Mouse (Mus musculus) hindbrain, embryonic 13.5 days (tissue): ENCODE measurements around the gene Mta1. TPM values are rescaled to one million over a fixed set of nuclear protein-coding genes. Genes with fewer than 3 reads are reported as not detected.

Experiments
- ATAC-seq: fragments of 200-750 bp; cut with Nextera tagmentation; 2 replicates; pipeline ENCODE4 v1.8.0; 2017; ENCODE audit warnings: moderate TSS enrichment; ENCODE audit not compliant: low FRiP score
- H3K27ac ChIP-seq: fragments of 300-500 bp; sonication (generic); 2 replicates; pipeline ENCODE4 v1.5.1; 2015; ENCODE audit warnings: inconsistent platforms, mild to moderate bottlenecking, moderate library complexity
- H3K27me3 ChIP-seq: fragments of 300-500 bp; sonication (generic); 2 replicates; pipeline ENCODE4 v1.6.1; 2015; ENCODE audit warnings: mild to moderate bottlenecking, inconsistent platforms
- H3K36me3 ChIP-seq: fragments of 300-500 bp; sonication (generic); 2 replicates; pipeline ENCODE4 v1.6.1; 2015; ENCODE audit warnings: mild to moderate bottlenecking, inconsistent platforms
- H3K4me1 ChIP-seq: fragments of 300-500 bp; sonication (generic); replicated peaks from 2 replicates; pipeline ENCODE4 v1.6.1; 2015; ENCODE audit warnings: inconsistent platforms
- H3K4me2 ChIP-seq: fragments of 300-500 bp; sonication (generic); 2 replicates; pipeline ENCODE4 v1.6.1; 2015; ENCODE audit warnings: inconsistent platforms, mild to moderate bottlenecking, moderate library complexity
- H3K4me3 ChIP-seq: fragments of 300-500 bp; sonication (generic); 2 replicates; pipeline ENCODE4 v1.5.1; 2015; ENCODE audit warnings: mild to moderate bottlenecking, inconsistent platforms
- H3K9ac ChIP-seq: fragments of 300-500 bp; sonication (generic); 2 replicates; pipeline ENCODE4 v1.6.1; 2015; ENCODE audit warnings: mild to moderate bottlenecking, inconsistent platforms
- H3K9me3 ChIP-seq: fragments of 300-500 bp; sonication (generic); 2 replicates; pipeline ENCODE4 v1.6.1; 2016; ENCODE audit warnings: inconsistent platforms
- WGBS: fragments of 180-500 bp; shearing (Covaris S2); methylation state at CpG from one replicate; pipeline ENCODE4 v1.1.7; 2015; 5-methylcytosine and 5-hydroxymethylcytosine counted together
- polyA plus RNA-seq: library from polyadenylated mRNA; unstranded; fragments of >200 nt; fragmentation: Nextera tagmentation; extraction: Ambion mirVana; gene quantifications from 2 replicates; pipeline ENCODE4 v1.2.1, GENCODE M21; 2015

Mta1 gene
- polyA plus RNA-seq, 1 experiment from 2014 or later: 13.7 TPM

- Histone ChIP-seq H3K4me3 (peak overlapping the region; percentile 66), H3K4me1 (peaks cover 52% of the 10 kb centered on the region), H3K9ac (peak overlapping the region; percentile 82), H3K36me3 (peaks cover 55% of the 10 kb centered on the region), H3K27me3 (no peaks in the 10 kb centered on the region), H3K4me2 (peak overlapping the region; percentile 73), H3K9me3 (no peaks in the 10 kb centered on the region), H3K27ac (peak overlapping the region; percentile 89)
- ATAC-seq: peak; percentile 1; the same call in 1 of the 2 replicates
- 31% methylated on average over 11 of the region's 11 CpGs for WGBS
These were observed 41.1 kb downstream of the Mta1 start for GRCm38 (mm10) chr12:113138901-113139864.

DNA sequence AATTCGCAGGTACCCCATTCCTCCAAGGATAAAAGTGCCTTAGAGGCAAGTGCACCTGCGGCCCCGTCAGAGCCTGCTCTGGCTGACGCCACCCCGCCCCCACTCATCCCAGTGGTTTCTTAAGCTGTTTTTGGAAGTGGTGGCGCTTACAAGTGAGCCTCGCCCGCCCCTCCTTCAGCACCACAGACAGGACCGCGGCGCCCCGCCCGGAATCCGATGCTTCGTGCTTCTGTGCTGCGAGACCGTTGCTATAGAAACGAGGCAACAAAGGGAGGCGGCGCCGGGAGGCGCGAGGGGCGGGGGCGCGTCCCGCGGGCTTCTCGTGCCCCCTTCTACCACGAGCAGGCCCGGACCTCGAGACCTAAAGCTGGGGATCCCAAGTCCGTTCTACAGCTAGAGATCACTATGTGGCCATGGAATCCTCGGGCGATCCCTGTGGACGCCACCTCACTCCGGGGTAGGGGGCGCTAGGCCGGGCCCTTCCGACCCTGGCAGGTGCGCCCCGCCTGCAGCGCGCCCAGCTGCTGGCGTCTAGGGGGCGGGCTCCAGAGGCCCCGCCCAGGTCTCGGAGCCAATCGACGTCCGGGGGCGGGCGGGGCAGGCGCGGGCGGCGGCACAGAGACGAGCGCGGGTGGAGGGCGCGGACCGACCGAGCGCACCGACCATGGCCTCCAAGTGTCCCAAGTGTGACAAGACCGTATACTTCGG lies 42.0 kb downstream of the Mta1 start, which contains the start of gene Crip2:
Crip2 (plus strand) TSS at position 329 of the 708 bp plus-strand sequence.
- peak; percentile 86 for ATAC-seq
- Histone ChIP-seq H3K9ac (peak within 1 kb of the TSS; percentile 82), H3K4me2 (peak within 1 kb of the TSS; percentile 73), H3K4me3 (peak within 1 kb of the TSS; percentile 66), H3K27me3 (no peaks in the 10 kb centered on the region), H3K9me3 (no peaks in the 10 kb centered on the region), H3K36me3 (peaks cover 55% of the 10 kb centered on the region), H3K27ac (peak within 1 kb of the TSS; percentile 89), H3K4me1 (peaks cover 56% of the 10 kb centered on the region)
- under 1% methylated on average over 68 of the region's 68 CpGs for WGBS

GRCm38 (mm10) chr12:113140616-113141411 lies 42.7 kb downstream of the Mta1 start:
- Histone ChIP-seq H3K9ac (peak overlapping the region; percentile 82), H3K4me2 (peak overlapping the region; percentile 73), H3K4me1 (peaks cover 59% of the 10 kb centered on the region), H3K4me3 (peak overlapping the region; percentile 66), H3K27me3 (0 out of 2 replicates have a peak, but pooled peaks cover 2% of the 10 kb centered on the region), H3K9me3 (no peaks in the 10 kb centered on the region), H3K27ac (peak overlapping the region; percentile 89), H3K36me3 (peaks cover 55% of the 10 kb centered on the region)
- ATAC-seq: no peak; the same call in 1 of the 2 replicates
- WGBS: 1% methylated on average over 49 of the region's 49 CpGs

DNA sequence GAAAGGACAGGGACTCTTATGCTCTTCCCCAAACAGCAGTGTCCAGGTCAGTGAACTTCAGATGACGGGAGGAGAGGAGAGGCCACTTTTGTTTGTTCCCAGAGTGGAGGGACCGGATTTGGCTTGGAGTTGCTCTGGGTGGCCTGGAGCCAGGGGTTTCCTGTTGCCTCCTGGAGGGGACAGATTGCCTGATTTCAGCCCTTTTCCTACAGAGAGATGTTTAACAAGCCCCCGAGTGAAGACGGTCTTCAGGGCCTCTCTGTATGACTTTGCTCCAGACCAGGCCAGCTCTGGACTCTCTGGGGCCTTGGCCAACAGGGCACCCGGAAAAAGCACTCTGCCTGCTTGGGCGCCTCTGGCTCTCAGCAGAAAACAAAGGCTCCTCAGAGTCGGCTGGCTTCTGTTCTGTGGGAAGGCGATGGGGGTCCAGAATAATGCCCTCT lies 43.5 kb downstream of the Mta1 start:
- Histone ChIP-seq H3K4me1 (peaks cover 66% of the 10 kb centered on the region), H3K4me3 (peak overlapping the region; percentile 66), H3K9me3 (no peaks in the 10 kb centered on the region), H3K27me3 (0 out of 2 replicates have a peak, but pooled peaks cover 5% of the 10 kb centered on the region), H3K9ac (peak overlapping the region; percentile 82), H3K27ac (peak overlapping the region; percentile 89), H3K4me2 (peak overlapping the region; percentile 73), H3K36me3 (peaks cover 48% of the 10 kb centered on the region)
- 25% methylated on average over 8 of the region's 8 CpGs for WGBS
- no peak for ATAC-seq

GRCm38 (mm10) chr12:113142021-113142975 lies 44.2 kb downstream of the Mta1 start:
- peaks cover 73% of the 10 kb centered on the region for H3K4me1 ChIP-seq
- H3K36me3 ChIP-seq: peaks cover 40% of the 10 kb centered on the region
- 19% methylated on average over 15 of the region's 15 CpGs for WGBS

GRCm38 (mm10) chr12:113143164-113143563 lies 45.1 kb downstream of the Mta1 start:
- ATAC-seq: no peak
- Histone ChIP-seq H3K27me3 (0 out of 2 replicates have a peak, but pooled peaks cover 5% of the 10 kb centered on the region), H3K4me3 (peak overlapping the region; percentile 66), H3K36me3 (peaks cover 31% of the 10 kb centered on the region), H3K9ac (peak overlapping the region; percentile 82), H3K9me3 (no peaks in the 10 kb centered on the region), H3K4me2 (peak overlapping the region; percentile 73), H3K27ac (no peak overlapping the region), H3K4me1 (peaks cover 82% of the 10 kb centered on the region)
- 73% methylated on average over 7 of the region's 7 CpGs for WGBS

More at GRCm38 (mm10) chr12:113142021-113142975, 44.2 kb downstream of the Mta1 start:
- no peak for ATAC-seq
- 0 out of 2 replicates have a peak, but pooled peaks cover 5% of the 10 kb centered on the region for H3K27me3 ChIP-seq
- H3K4me3 ChIP-seq: peak overlapping the region; percentile 66
- H3K4me2 ChIP-seq: peak overlapping the region; percentile 73
- peak overlapping the region; percentile 82 for H3K9ac ChIP-seq
- H3K9me3 ChIP-seq: no peaks in the 10 kb centered on the region
- peak overlapping the region; percentile 89 for H3K27ac ChIP-seq

GRCm38 (mm10) chr12:113144001-113144756 lies 46.1 kb downstream of the Mta1 start:
- H3K4me3 ChIP-seq: no peak overlapping the region
- ATAC-seq: no peak
- no peaks in the 10 kb centered on the region for H3K9me3 ChIP-seq
- H3K4me2 ChIP-seq: no peak overlapping the region
- H3K9ac ChIP-seq: no peak overlapping the region
- H3K4me1 ChIP-seq: peaks cover 77% of the 10 kb centered on the region
- peaks cover 25% of the 10 kb centered on the region for H3K36me3 ChIP-seq
- H3K27me3 ChIP-seq: peaks cover 11% of the 10 kb centered on the region; the same call in 1 of the 2 replicates
- no peak overlapping the region for H3K27ac ChIP-seq
- WGBS: 77% methylated on average over 20 of the region's 20 CpGs

- Histone ChIP-seq H3K4me2 (no peak overlapping the region), H3K9ac (no peak overlapping the region), H3K36me3 (peaks cover 25% of the 10 kb centered on the region), H3K4me3 (no peak overlapping the region), H3K9me3 (no peaks in the 10 kb centered on the region), H3K4me1 (peaks cover 73% of the 10 kb centered on the region), H3K27me3 (peaks cover 12% of the 10 kb centered on the region; the same call in 1 of the 2 replicates), H3K27ac (no peak overlapping the region)
- no peak for ATAC-seq
- whole genome bisulfite sequencing: 94% methylated on average over 16 of the region's 16 CpGs
These were observed 46.8 kb downstream of the Mta1 start for GRCm38 (mm10) chr12:113144886-113145285.

- Histone ChIP-seq H3K9me3 (no peaks in the 10 kb centered on the region), H3K9ac (no peak overlapping the region), H3K4me3 (no peak overlapping the region), H3K27ac (no peak overlapping the region), H3K36me3 (peaks cover 25% of the 10 kb centered on the region), H3K4me2 (no peak overlapping the region), H3K27me3 (peaks cover 19% of the 10 kb centered on the region), H3K4me1 (peaks cover 70% of the 10 kb centered on the region)
- ATAC-seq: no peak
- WGBS: 92% methylated on average over 5 of the region's 5 CpGs
These were observed 47.5 kb downstream of the Mta1 start for GRCm38 (mm10) chr12:113145591-113145990.
